Mouse (Mus musculus): ENCODE results near the gene Tspan9. TPM values are rescaled to one million over a fixed set of nuclear protein-coding genes. Genes with fewer than 3 reads are reported as not detected.

Gene Tspan9
- total RNA-seq, 4 experiments from 2014 or later = 67.0 to 124 (median 99.7) TPM

DNA sequence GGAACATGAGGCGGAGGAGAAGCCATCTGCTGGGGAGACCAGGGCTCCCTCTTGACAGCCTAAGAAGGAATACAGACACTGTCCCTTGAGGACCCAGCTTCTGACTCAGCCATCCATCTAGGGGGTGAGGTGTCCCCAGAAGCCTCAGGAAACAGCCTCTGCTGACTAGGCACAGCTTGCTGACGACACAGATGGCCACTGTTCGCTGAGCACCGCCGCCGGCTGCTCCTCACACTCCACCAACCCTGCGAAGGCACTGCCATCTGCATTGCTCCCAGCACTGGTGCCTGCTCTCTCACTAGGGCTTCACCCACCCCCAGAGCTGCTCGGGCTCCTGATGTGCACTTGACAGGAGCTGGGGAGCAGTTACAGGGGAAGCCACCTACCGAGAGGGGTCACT lies 217.5 kb downstream of the Tspan9 start:
- DNase-seq (ENCODE audit: low spot score) = no peak

DNA sequence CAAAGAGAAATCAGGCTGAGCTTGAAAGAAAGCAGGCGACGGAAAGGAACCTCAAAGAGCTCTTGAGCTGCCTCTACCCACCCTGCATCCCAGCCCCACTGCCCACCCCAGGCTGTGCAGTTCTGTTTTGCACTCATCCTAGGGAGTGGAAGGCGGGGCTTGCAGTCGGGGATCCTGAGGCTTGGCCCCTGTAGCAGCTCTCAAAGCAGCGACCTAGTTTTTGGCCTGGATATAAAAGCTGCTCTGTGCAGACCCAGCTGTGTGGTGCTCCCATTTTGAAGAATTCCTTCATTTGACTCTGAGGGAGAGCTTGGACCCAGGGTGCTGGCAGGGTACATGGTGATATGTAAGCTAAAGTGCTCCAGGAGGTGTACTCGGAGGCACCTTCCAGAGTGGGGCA lies 218.6 kb downstream of the Tspan9 start:
- no peak for DNase-seq (ENCODE audit: low spot score)

DNA sequence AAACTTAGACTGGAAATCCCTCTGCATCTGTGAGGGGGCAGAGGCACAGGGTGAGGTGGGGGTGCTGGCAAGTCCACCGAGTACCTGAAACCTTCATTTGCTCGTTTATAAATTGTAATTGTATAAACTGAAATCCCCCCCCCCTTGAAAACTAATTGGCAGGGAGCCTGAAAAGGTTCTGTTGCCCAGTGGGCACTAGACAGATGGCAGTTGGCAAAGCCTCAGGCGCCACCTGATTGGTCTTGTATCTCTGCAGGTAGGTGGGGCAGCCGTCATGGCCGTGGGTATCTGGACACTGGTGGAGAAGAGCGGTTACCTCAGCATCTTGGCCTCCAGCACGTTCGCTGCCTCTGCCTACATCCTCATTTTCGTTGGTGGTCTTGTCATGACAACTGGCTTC lies 220.1 kb downstream of the Tspan9 start:
- no peak for DNase-seq (ENCODE audit: low spot score)

DNA sequence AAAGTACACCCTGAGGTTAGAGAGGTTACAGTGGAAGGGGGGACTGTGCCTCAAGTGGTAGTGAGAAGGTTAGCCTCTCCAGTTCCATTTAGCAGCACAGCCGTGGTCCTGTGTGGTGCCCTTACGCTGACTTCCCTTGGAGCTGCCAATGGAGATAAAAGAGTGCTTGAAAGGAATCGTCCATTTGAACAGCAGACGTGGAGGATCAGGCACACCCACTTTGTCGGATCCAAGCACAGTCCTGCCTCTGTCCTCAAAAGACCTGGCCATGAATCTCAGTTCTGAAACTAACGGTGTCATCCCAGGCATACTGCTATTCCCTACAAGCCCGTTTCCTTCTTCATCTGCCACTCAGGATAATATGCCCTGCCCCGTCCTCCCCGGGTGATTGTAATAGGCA lies 221.4 kb downstream of the Tspan9 start:
- DNase-seq (ENCODE audit: low spot score) = no peak

DNA sequence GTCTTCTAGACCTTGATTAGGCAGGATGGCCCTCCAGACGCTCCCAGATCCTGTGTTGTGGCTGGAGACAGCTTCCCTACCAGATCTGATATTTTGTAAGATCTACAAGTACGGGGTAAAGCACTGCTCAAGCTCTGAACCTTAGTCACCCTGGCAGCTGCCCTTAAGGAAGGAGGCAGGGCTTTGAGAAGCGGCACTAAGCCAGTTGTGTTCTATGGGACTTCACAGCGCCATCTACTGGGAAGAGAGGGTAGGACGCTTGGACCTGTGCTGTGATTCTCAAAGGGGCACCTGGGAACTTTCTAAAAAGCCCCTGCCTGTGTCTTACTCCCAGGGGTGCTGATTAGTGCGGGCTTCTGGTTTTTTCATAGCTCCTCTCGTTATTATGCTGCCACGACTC lies 222.7 kb downstream of the Tspan9 start:
- DNase-seq (ENCODE audit: low spot score) = peak; percentile 74

DNA sequence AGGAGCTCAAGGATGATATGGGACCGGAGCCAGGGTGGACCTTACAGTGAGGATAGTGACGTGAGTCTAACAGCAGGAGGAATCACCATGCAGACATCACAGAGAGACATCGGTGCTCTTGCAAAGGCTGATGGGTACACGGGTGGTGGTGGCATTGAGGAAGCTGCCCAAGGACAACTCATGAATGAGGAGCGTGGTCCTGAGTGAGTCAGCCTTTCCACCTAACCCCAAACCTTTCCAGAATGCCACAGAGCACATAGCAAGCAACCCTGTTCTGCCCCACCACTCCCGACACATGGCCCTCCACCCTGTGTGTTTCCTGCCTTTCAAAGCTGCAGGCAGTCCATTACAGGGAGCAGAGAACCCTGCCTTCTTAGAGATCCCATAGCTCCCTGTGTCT lies 223.9 kb downstream of the Tspan9 start:
- DNase-seq (ENCODE audit: low spot score) = no peak

DNA sequence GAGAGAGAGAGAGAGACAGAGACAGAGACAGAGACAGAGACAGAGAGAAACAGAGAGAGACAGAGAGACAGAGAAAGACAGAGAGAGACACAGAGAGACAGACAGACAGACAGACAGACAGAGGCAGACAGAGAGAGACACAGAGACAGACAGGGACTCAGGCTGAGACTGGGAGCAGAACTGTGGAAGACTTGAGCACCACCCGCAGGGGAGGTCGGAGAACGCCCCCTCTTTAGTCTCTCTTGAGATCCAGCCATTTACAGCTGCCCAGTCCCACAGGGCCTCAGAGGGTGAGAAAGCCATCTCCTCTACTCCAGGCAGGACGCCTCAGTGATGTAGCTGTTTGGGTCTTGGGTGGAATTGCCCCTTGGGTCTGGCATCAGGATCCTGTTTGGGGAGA lies 225.7 kb downstream of the Tspan9 start:
- DNase-seq (ENCODE audit: low spot score) = no peak

DNA sequence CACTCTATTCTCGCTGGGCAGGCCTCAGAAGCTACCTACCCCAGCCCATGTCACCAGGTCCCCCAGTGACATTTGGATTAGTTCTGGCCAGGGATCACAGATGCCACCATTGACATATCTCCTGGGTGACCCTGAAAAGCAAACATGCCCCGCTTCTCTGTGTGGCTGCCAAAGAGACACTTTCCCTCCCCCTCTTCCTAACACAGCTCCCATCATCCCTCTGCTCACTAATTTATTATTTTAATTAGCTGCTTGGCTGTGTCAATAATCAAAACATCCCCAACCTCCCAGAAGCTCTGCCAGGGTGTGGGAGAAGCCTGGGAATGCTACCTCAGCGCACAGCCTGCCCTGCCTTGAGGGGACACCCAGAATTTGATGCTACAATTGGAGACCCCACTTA lies 226.4 kb downstream of the Tspan9 start:
- no peak for DNase-seq (ENCODE audit: low spot score)

DNA sequence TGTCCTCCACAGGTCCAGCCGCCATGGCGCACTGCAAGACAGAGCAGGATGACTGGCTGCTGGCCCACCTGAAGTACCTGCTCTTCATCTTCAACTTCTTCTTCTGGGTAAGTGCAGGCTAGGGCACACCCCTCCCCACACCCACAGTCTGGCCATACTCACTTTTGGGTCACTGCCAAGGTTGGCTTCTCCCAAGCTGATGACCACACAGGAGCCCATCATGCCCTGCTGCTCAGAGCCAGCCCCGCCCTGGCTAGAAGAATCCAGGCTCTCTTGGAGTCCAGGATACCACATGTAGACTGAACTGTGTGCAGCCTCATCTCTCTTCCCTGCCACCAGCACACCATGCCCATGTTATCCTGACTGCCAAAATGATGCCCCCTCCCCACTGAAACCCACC lies 230.5 kb downstream of the Tspan9 start:
- no peak for DNase-seq (ENCODE audit: low spot score)

DNA sequence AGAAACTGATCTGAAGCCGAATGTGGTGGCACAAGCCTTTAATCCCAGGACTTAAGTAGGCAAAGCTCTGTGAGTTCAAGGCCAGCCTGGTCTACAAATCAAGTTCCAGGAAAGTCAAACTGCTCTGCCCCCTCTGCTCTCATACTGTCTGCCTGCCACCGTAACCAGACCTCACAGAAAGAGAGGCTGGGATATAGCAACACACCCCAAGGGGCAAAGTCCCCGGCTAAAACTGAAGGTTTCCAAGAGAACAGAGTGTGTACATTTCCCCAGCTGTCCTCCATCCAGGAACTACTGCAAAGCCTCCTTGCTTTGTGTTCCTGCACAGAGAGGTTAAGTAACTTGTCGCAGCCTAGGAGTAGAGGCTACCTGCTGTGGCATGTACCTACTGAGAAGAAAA lies 231.7 kb downstream of the Tspan9 start:
- DNase-seq (ENCODE audit: low spot score) = no peak

Small RNA genes lying within 50 kb of the gene (microRNA-seq; reads per million reads assigned to microRNA genes)
- gene Gm26338 = not detected

Other genes starting within 250 kb of the Tspan9 start
- 1 to 10 TPM; 2.0 to 4.0 (median 3.1) TPM for gene Tead4, start 157.2 kb upstream of the Tspan9 start, total RNA-seq (2022)
- gene Tulp3, start 212.3 kb upstream of the Tspan9 start, total RNA-seq (2022) = 1 to 10 TPM; 6.6 to 9.9 (median 7.8) TPM
- gene Rhno1, start 219.3 kb upstream of the Tspan9 start, total RNA-seq (2022) = 10 to 100 TPM in 3 of 4 experiments, 1 to 10 TPM in 1; 9.4 to 12.5 (median 10.8) TPM
- under 1 TPM; 0.25 to 0.76 (median 0.49) TPM for gene Foxm1, start 219.4 kb upstream of the Tspan9 start, total RNA-seq (2022)
- gene Tex52, start 231.9 kb upstream of the Tspan9 start, total RNA-seq (2022) = not detected
- not detected for gene Gm44596, start 231.9 kb upstream of the Tspan9 start, total RNA-seq (2022)